Mouse (Mus musculus): Measurements from ENCODE around the gene Mybbp1a.

- TF ChIP-seq CTCF (IDR thresholded peaks at IDR 0.05; ENCODE audit: low read depth) (no peak), EP300 (optimal IDR thresholded peaks at IDR 0.05) (no peak)
Observed at GRCm38 (mm10) chr11:72435694-72436045, 5.5 kb upstream of the Mybbp1a start.

Measured in stomach, postnatal 0 days (tissue).